Comparison of ENCODE assay signal across 12 mouse cellular contexts in genomic region chr3:105487171-105487570, GRCm38 (mm10). TPM values are rescaled to one million over a fixed set of nuclear protein-coding genes. Genes with fewer than 3 reads are reported as not detected.
DNase-seq lines count a peak whose midpoint lies in the region; ATAC-seq lines count a peak whose summit lies in the region.
"Had no signal": no experiment of that assay in that cellular context is flagged by ENCODE, and none has a peak within 500 bp of the region (broad histone marks: within the 10 kb centered on the region; RNA-seq: fewer than 3 reads in every experiment).

No protein-coding gene starts in this region.

- H3K4me3 ChIP-seq in kidney, embryonic 15.5 days (replicated peaks): no peak overlapping the region
- H3K4me3 ChIP-seq in limb, embryonic 10.5 days: no peak overlapping the region
- H3K4me3 ChIP-seq: heart, embryonic 13.5 days had no signal

- no peak for ATAC-seq in kidney, embryonic 15.5 days (replicated peaks; ENCODE audit: low FRiP score)
- ATAC-seq: forebrain, postnatal 0 days; midbrain, embryonic 16.5 days had no signal

- H3K4me1 ChIP-seq in kidney, embryonic 15.5 days: peaks cover under 1% of the 10 kb centered on the region
- H3K4me1 ChIP-seq in limb, embryonic 10.5 days: peaks cover 5% of the 10 kb centered on the region; the same call in 1 of the 2 replicates

- no peak overlapping the region for H3K4me2 ChIP-seq in kidney, embryonic 15.5 days
- H3K4me2 ChIP-seq: heart, embryonic 13.5 days had no signal

- no peaks in the 10 kb centered on the region for H3K36me3 ChIP-seq in kidney, embryonic 15.5 days
- no peaks in the 10 kb centered on the region for H3K36me3 ChIP-seq in limb, embryonic 10.5 days
- H3K36me3 ChIP-seq: heart, embryonic 13.5 days had no signal

- intact Hi-C loops in left cerebral cortex, postnatal 14 days (cut with DNase I): no loop called here

- peak; percentile 71 to 77 for DNase-seq in kidney, postnatal 4 days
- DNase-seq in ES-CJ7 (ENCODE audit: low read depth, low spot score) (peak; percentile 48), ZHBTc4 (ENCODE audit: low read depth, low spot score) (peak; percentile 57)
- peak; percentile 67 for DNase-seq in limb, embryonic 10.5 days (ENCODE audit: low spot score)
- DNase-seq in left cerebral cortex, postnatal 14 days (ENCODE audit: low spot score in 2 of 2): no peak
- DNase-seq in thymus, postnatal 36 days: no peak
- DNase-seq: cerebellum, postnatal 36 days; forebrain, postnatal 0 days; thymus, postnatal 25 days had no signal

- 37% methylated on average over 8 of the region's 8 CpGs for WGBS in kidney, embryonic 15.5 days
- WGBS in limb, embryonic 10.5 days: 42% methylated on average over 8 of the region's 8 CpGs

- H3K9me3 ChIP-seq in kidney, embryonic 15.5 days (replicated peaks): no peaks in the 10 kb centered on the region
- H3K9me3 ChIP-seq in limb, embryonic 10.5 days (replicated peaks): no peaks in the 10 kb centered on the region
- H3K9me3 ChIP-seq: heart, embryonic 13.5 days had no signal

- H3K27me3 ChIP-seq in kidney, embryonic 15.5 days: 0 out of 2 replicates have a peak, but pooled peaks cover 13% of the 10 kb centered on the region
- peaks cover 34% of the 10 kb centered on the region; the same call in 1 of the 2 replicates for H3K27me3 ChIP-seq in limb, embryonic 10.5 days (ENCODE audit: low read depth, poor library complexity, severe bottlenecking)

- no peak overlapping the region for H3K9ac ChIP-seq in kidney, embryonic 15.5 days
- H3K9ac ChIP-seq: forebrain, postnatal 0 days; heart, embryonic 13.5 days had no signal

- H3K27ac ChIP-seq in kidney, embryonic 15.5 days: no peak overlapping the region
- H3K27ac ChIP-seq in limb, embryonic 10.5 days: no peak overlapping the region
- H3K27ac ChIP-seq: heart, embryonic 13.5 days had no signal

RNA-seq across cellular contexts. Expression of gene Kcnd3, which starts 35.0 kb away (rescaled TPM):
- polyA plus RNA-seq in kidney, embryonic 15.5 days (2015; fragmentation: Nextera tagmentation; extraction: Ambion mirVana): 2.3 and 2.4 TPM in 2 replicates
- 0.13 and 0.19 TPM in 2 replicates for polyA plus RNA-seq in limb, embryonic 10.5 days (2016; fragmentation: Nextera tagmentation; extraction: Ambion mirVana)
- 10 to 100 TPM; 33.6 to 40.8 TPM for total RNA-seq in left cerebral cortex, postnatal 14 days (2021)

Comparison
In these comparisons a context has a peak if more than half of its experiments do, and no peak if none do; other contexts are left out.
1. DNase-seq: peak in kidney, postnatal 4 days (2 of 2), ES-CJ7 (single experiment), ZHBTc4 (single experiment) and limb, embryonic 10.5 days (single experiment); none in left cerebral cortex, postnatal 14 days (0 of 2) and thymus, postnatal 36 days (0 of 2).